Mouse (Mus musculus): ENCODE measurements at regions not wholly inside any gene's neighbourhood (a gene's known extent, or its start where the extent isn't known, plus 50 kb on each side); places are given as distances from the start of the nearest gene placed in this dataset.

- peak in 1 of 2 experiments; percentile 19 for DNase-seq
Measured at GRCm38 (mm10) chr12:107047059-107047531, 441.3 kb upstream of the 3110018I06Rik start.

DNA sequence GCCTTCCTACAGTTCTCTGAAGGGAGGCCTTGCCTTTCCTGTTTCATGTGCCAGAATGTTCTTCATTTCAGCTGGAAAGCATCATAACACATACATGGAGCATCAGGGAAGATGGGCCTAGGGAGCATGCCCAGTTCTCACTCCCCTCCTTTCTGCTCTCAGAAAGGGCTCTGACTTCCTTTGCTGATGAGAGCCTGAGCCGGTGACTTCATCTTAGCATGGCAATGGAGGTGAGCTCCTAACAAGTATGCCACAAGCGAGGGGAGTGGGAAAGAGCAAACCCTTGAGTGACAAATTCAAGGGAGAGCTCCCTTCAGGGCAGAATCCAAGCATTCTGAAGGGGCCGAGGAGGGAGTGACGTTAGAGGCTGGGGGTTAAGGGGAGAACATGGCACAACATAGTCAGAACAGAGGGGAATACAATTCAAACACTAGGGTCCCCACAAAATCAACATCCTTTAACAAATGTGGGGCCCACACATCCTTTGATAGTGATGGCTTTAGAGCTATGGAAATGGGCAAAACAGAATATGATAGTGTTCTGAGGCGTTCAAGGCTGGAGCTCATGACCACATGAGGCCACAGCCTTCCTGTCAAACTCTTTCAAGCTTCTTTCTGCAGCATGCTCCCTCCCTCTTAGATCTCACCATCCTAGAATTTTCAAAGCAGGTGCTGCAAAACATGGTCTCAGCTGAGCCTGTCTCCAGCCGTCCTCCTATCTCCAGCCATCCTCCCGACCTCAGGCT is 437.4 kb upstream of the 3110018I06Rik start:
- no peak for DNase-seq

- no peak for DNase-seq
Measured at GRCm38 (mm10) chr12:107052136-107052535, 436.3 kb upstream of the 3110018I06Rik start.

DNA sequence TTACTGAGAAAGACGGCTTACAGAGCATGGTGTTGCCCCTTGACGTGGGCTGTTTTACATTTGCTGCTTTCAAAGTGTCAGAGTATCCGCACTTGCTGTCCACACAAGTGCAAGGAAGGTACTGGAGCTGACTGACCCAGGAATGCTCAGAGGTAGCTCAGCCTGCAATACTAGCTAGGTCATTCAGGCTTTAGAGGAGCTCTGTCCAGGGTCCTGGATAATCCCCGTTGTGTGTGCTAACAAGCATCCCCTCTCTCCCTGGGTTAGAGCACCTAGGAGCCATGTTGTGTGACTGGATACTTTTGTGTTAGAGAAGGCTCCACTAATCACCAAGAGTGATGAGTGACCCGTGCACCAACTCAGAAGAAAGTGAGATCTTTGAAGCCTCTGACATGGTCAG is 431.9 kb upstream of the 3110018I06Rik start:
- DNase-seq, result no peak

DNA sequence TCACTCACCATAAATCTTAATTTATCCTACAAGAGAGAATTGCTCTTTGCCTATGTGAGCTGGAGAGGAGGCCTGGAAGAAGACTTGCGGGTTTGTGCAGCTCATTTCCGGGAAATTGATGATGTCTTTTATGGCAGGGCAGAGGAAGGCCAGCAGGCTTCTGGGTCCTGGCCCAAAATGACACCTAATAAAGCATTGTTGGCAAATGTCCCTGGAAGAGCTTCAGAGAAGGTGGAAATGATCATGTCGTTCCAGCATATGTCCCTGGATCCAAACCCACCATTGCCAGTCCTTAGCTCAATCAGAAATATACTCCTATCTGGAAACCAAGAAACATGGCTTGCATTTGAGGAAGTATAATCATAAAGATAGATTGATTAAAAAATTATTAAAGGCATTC is 427.9 kb upstream of the 3110018I06Rik start:
- no peak for DNase-seq

DNA sequence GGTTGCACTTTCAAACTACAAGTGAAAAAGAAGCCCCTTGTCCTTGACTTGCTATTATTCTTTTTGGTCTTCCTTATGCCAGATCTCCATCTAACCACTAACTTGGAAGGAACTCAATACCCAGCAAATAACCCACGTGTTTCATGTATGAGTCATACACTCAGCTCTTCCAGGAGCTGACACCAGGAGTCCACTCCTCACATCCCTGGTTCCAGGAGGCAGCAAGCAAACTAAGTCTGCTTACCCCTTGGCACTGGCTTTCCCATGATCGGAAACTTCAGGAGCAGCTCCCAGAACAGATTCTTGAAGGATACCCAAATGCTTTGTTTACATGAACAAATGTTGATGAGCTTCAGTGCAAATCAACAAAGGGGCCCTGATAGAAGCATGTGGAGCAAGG is 421.1 kb upstream of the 3110018I06Rik start:
- no peak for DNase-seq

GRCm38 (mm10) chr12:107082541-107082940 is 405.9 kb upstream of the 3110018I06Rik start:
- DNase-seq, result no peak

DNA sequence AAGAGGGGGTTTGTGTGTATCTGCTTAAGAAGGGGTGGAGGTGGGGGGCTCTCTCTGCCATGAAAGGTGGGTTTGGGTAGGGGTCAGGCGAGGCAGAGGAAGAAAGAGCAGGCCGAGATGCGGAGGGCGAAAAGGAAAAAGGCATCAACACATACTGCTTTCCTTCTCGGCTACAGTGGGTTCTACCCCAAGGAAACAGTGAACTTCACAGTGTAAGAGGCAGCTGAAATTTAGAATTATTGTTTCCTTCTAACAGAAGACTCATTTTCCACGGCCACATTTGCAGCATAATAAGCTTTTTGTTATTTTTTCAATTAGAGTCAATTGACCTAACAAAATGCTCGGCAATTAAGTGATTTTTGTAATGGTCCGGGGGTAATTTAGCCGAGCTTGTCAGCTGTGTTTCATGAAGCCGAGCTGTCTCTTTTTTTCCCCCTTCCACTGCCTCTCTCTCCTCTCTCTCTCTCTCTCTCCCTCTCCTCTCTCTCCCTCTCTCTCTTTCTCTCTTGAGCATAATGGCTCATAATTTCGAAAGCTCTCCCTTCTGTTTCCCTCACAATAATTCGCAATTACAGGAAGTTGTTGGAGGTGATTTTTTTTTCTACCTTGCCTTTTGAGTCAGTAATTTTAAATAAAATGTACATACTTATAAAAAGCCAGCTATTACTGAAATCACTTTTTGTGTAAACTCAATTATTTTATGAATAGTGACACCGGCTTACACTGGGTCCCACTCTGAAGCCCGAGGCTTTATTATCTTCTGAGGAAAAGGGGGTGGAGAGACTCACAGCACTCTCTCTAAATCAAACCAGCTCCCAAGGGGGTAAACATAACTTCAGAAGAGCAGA is 403.1 kb upstream of the 3110018I06Rik start:
- no peak for DNase-seq

DNA sequence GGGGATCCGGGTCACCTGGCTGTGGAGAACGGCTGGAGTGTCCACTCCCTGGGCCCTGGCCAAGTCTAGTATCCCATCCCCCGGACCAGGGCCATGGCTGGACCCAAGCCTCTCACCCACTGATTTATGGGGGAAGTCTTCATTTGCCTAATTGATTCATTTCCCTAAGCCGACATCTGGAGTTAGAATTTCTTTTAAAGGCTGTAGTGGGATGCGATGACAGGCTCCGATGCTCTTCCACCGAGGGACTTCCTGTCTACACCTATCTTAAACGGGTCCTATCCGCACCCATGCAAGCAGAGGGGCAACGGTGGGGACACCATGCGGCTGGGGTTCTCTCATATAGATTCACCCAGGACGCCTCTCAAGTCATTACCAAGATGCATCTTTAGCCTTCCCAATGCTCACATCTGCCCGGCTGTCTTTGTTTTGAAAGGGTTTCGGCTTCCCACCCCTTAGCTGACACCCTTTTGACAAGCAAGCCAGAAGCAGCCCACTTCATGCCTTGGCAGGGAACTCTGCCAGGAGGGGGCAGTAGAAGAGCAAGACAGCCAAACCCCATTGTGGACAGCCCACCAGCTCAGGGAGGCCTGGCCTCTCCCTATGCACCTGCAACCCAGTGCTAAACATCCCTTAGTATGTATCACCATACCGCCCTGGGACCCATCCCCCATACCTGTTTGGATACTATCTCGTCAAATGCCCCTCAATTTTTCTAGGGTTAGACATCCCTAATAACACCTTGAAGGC is 402.4 kb upstream of the 3110018I06Rik start:
- peak; percentile 13 to 24 for DNase-seq

DNA sequence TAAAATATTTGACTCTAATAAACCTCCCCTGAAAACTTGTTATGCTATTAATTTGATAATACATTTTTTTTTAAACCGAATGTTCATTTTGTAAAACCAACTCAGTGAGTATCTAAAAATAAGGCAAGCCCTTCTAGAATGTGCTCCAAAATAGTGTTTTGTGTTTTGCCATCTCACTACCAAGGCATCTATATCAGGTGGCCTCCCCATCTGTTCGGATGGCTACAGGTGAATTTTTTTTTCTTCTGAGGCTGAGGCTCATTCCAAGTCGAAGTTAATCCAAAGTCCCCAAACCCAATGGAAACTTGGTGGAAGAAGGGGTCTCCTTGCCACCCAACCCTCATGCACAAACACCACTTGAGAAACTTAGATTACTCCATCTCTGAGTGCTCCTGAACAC is 396.3 kb upstream of the 3110018I06Rik start:
- DNase-seq, result no peak

DNA sequence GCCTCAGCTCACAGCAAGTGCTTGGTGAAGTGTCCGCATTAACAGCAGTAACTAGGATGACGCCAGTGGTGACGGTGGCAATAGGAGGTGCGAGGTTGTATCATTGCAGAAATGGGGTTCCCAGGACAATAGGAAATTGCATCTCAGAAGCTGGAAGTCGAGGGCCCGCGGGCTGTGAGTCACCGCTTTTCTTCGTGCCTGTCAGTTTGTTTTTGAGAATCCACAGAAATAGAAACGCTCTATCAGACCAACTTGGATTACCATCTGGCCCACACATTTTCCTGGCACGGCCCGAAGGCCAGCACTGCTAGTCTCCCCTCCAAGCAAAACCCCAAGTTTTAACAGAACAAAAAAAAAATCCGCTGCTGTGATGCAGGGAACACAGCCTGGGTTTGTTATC is 395.1 kb upstream of the 3110018I06Rik start:
- peak; percentile 56 to 65 for DNase-seq

DNA sequence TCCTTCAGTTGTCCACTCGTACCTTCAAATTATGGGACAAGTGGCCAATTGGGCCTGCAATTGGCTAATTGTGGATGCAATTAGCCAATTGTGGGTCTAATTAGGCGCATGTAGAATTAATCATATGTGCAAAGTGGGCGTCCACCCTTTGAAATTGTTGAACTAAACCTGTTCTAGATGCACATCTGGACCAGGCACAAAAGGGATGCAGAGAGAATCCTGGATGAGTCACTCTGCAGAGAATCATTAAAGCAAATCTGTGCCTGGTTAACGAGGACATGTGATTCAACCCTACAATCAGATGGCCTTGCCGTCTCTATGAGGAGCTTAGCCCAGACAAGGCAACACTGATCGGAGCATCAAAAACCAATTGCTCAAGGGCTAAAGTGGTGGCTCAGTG is 393.0 kb upstream of the 3110018I06Rik start:
- no peak for DNase-seq

DNA sequence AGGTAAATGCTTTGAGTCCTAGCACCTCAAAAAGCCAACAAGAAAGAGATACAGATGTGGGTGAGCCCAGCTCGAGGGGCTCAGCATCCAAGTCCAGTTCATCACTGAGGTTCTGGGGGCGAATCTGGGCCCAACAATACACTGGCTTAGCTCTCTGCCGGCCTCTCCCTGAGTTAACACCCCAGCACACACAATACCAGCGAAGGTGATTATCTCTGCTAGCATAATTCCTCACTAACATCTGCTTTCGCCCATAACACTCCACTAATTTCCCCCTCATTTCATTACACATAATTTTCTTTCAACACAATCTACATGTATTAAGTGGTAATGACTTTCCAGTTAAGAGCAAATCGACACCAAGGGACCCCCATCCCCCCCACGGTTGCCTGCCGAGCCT is 383.9 kb upstream of the 3110018I06Rik start:
- no peak for DNase-seq

DNA sequence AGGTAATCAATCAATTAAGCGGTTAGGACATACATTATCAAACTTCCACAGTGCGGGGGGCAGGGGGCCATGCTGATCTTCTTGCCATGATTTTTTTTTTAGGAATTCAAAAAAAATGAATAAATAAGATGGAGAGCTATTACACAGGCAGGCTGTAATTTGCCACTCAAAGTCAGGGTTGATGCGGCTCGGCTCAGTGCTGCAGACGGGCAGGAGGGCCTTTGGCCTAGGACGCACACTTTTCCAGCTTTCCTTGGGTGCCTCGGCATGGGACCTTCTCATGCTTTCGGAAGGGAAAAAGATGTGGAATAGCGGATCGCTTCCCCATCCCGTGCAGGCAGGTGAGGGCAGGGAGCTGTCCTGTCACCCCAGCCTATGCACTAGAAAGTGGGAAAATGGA is 383.4 kb upstream of the 3110018I06Rik start:
- no peak for DNase-seq

DNA sequence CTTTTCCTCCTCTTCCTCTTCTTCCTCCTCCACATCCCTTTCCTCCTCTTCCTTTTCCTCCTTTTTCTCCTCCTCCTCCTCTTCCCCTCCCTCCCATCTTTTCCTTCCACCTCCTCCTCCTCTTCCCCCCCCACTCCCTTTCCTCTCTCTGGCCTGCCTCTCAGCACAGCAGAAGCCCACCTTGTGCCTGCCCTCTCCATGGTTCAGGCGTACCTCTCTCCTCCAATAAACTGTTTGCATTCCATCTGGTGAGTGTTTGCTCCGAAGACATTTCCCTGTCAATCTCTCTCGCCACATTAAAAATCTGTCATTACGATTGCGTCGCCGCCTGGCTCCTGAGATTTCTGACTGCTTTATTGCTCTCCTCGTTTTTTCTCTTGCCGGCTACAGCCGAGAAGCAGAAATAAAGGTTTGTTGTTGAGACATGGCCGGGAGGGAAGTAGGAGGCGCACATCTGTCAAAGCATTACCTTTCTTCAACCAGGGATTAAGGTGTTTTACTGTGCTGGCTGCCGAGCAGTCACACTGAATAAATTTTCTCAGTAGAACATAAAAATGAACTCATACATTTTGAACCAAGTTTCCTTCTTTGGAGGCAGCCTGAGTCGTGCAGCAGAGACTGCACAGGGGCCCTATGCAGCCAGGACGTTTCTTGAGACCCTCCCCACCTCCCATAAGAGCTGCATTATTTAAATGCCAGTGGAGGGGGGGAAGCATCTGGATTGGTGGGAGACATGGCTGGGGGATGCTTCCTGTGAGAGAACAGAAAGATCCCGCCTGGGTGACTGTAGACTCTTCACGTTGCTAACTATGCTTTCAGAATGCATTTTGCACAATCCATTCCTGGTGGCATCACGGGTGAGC is 376.3 kb upstream of the 3110018I06Rik start:
- peak; percentile 34 to 41 for DNase-seq

DNA sequence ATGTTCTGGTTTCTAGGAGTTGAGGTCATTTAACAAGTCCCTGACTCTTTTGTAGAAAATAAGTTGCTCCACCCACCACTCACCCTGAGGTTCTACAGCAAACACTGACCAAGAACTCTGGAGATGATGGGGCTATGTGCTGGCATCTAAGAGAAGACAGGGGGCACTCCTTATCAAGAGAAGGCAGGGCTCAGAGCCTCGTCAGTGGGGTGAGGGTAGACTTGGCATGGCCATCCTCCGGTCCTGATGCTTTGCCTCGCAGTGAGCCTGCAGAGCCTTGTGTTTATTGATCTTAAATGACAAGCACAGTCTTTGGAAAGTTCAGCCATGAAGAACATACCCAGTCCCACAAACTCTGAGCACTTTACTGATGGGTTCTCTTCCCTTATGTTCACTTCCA is 370.1 kb upstream of the 3110018I06Rik start:
- DNase-seq, result no peak

- DNase-seq, result no peak
Measured at GRCm38 (mm10) chr12:107119076-107119475, 369.4 kb upstream of the 3110018I06Rik start.

GRCm38 (mm10) chr12:107120486-107121186 is 367.8 kb upstream of the 3110018I06Rik start:
- DNase-seq, result no peak

GRCm38 (mm10) chr12:107121990-107122389 is 366.4 kb upstream of the 3110018I06Rik start:
- DNase-seq, result no peak

- no peak for DNase-seq
Measured at GRCm38 (mm10) chr12:107123661-107124060, 364.8 kb upstream of the 3110018I06Rik start.

GRCm38 (mm10) chr12:107124263-107124885 is 364.1 kb upstream of the 3110018I06Rik start:
- no peak for DNase-seq

Data from layer of hippocampus, postnatal 36 days (tissue).